Mouse (Mus musculus) central nervous system, embryonic 14 days (tissue): Measurements from ENCODE around the gene Fer1l5. TPM values are rescaled to one million over a fixed set of nuclear protein-coding genes. Genes with fewer than 3 reads are reported as not detected.

ENCODE experiments used
- polyA plus RNA-seq: library from polyadenylated mRNA; depleted of rRNA; stranded (reverse); fragments of >200 nt; gene quantifications from 2 replicates; pipeline ENCODE4 v1.2.3, GENCODE M21; 2012; rRNA removed

Gene Fer1l5
- polyA plus RNA-seq, result 0.06 TPM in 2 replicates

DNA sequence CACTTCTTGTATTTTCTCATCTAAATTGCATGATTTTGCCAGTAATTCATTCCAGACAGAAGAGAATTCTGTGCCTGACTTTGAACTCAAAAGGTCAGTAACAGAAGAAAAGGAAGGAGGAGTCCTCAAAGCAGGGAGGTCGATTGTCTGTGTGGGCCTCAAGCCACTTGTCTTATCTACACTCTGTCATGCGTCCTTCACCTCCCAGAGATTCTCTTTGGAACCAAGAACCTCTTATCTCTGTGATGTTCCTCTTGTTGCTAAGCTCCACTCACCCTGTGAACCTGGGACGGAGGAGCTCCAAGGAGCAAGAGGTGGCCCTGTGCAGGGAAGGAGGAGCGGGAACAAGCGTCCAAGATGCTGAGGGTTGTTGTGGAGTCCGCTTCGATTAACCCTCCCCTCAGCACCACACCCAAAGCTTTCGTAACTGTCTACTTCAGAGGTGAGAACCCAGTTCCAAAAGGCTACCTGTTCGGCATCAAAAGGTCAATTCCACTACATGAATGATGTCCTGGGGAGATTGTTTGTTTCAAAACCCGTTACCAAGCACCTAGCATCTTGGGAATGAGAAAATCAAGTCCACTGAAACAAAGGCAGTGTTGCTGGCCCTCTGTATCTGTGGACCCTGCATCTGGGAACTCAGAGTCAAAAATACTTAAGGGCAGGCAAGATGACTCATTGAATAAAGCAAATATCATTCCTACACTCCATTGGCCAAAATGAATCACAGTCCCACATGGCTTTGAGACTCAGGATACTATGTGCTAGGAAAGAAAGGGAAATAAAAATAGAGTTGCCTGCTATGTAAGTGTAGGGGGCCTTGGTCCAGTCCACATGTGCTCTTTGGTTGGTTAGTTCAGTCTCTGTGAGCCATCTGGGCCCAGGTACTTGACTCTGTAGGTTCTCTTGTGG, at the start of gene Fer1l5:
Gene Fer1l5 (plus strand): TSS at position 358 of the 912 bp plus-strand sequence.

DNA sequence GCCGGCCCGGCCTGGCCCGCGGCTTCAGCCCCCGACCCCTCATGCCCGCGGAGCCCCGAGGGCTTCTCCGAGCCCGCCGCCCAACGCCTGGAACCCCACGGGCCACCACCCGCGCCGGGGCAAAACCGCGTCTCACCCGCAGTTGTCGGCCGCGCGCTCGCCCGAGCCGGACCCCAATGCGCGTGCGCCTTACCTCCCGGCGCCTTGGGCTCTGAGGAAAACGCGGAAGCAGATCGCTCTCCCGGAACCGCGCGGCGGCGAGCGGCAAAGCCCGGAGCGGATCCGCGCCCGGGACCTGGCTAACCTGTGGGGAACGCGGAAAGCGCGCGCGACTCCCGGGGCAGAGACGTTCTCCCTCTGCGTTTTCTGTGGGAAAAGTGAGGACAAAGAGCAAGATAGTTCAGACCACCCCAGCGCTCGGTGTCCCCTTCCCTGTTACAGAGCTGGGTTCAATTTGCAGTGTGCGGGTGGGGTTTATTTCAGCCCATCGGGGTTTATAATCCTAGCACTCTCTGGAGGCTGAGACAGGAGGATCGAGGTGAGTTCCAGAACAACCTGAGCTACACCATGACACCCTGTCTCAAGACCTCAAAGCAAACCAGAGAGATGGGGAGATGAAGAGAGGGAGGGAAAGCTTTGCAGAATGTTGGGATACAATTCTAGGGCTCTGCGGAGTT, 3.0 kb upstream of the Fer1l5 start, which contains the start of gene Kansl3:
Gene Kansl3 (minus strand): TSS at position 213 of the 677 bp plus-strand sequence.

DNA sequence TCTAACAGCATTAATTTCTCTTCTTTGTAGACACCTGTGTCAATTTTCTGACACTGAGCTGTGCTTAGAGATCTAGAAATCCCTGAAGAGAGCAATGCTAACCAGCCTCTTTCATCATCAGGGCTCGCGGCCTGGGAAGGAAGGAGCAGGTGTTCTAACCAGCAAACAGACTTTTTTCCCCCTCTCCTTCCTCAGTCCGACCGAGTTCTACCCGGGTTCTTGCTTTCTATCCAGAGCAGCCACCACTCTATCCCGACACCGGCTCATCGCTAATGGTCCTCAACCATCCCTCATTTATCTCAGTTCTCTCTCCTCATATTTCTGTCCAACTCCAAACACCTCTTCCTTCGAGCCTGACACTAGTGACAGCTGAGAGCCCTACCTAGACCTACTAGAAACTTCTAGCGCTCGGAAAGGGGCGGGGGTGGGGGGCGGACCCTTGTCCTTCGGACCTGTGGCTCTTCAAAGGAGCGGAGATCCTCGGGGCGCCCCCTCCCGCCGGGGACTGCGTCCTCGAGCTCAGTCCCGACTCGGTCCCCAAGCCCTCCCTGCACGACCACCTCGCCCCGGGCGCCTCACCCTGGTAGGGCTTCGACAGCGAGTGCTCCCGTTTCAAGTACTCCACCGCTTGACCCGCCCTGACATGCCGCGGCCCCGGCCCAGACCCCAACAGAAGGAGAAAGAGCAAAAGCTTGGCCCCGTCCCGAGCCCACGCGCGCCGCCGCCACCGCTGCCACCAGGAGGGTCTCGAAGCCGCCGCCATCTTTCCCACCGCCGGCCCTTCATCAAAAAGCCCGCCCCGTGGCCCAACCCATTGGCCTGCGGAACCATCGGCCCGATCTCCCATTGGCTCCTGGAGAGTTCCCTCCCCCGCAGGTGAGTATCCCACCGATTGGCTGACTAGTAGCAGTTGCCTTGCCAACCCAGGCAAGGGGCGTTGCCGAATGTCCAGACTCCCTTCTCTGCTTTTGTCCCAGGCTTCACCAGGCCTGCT, 72.7 kb downstream of the Fer1l5 start, which contains the start of gene Lman2l:
Gene Lman2l (minus strand): TSS at position 801 of the 994 bp plus-strand sequence.

DNA sequence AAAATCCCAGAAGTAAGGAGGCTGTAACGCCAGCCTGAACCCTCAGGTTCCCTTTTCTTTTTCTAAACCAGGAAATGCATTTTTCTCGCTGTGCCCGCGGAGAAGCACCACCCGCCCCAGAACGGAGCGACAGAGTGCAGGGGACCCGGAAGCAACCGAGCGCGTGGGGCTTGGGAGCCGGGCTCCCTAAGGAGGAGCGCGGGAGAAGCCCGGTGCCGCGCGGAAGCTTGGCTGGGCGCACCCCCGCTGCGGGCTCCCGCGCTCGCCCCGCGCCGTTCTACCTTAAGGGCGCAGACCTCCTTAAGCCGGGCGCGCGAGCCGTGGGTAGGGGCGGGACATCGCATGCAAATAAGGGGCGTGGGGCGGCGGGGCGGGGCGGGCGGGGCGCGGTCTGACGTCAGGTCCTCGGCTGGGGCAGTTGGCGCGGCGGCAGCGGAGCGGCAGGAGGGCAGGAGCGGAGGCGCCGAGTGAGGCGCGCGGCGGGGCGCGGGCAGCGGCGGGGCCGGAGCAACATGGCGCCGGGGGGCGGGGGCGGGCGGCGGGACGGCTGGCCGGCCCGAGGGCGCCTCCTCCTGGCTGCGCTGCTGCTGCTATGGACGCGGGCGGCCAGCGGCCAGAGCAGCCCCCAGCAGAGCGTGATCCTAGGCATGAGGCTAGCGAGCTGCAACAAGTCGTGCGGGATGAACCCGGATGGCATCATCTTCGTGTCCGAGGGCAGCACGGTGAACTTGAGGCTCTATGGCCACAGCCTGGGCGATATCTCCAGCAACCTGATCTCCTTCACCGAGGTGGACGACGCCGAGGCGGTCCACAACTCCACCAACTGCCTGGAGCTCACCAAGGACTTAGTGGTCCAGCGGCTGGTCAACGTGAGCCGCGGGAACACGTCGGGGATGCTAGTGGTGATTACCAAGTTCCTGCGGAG, 99.4 kb downstream of the Fer1l5 start, which contains the start of gene Cnnm4:
Gene Cnnm4 (plus strand): TSS at position 440 of the 925 bp plus-strand sequence.

Other genes with a start within 250 kb of the Fer1l5 start
- 26.3 and 27.8 TPM in 2 replicates for gene Uggt1, start 127.6 kb upstream of the Fer1l5 start, polyA plus RNA-seq
- 0.98 and 1.4 TPM in 2 replicates for gene Neurl3, start 97.6 kb upstream of the Fer1l5 start, polyA plus RNA-seq
- 2.1 and 4.5 TPM in 2 replicates for gene Arid5a, start 64.6 kb upstream of the Fer1l5 start, polyA plus RNA-seq
- gene Kansl3, start 3.1 kb upstream of the Fer1l5 start, polyA plus RNA-seq, result 67.4 and 67.6 TPM in 2 replicates
- 44.0 and 46.1 TPM in 2 replicates for gene Lman2l, start 73.0 kb downstream of the Fer1l5 start, polyA plus RNA-seq
- 3.6 and 4.3 TPM in 2 replicates for gene Cnnm4, start 99.3 kb downstream of the Fer1l5 start, polyA plus RNA-seq
- gene Cnnm3, start 139.6 kb downstream of the Fer1l5 start, polyA plus RNA-seq, result 31.5 and 33.1 TPM in 2 replicates
- gene Ankrd23, start 164.6 kb downstream of the Fer1l5 start, polyA plus RNA-seq, result 18.3 and 20.0 TPM in 2 replicates
- gene Gm42417, start 167.1 kb downstream of the Fer1l5 start, polyA plus RNA-seq, result 0.06 and 0.12 TPM in 2 replicates
- gene Ankrd39, start 175.2 kb downstream of the Fer1l5 start, polyA plus RNA-seq, result 18.2 and 20.9 TPM in 2 replicates
- gene Sema4c, start 186.1 kb downstream of the Fer1l5 start, polyA plus RNA-seq, result 60.2 and 63.2 TPM in 2 replicates